Mouse (Mus musculus) ovary, postnatal 36 days (tissue): ENCODE measurements around the gene Sf3b5.
"Not testable (repeated sequence)": the region's sequence is repeated elsewhere in the genome, so short reads cannot be mapped to it uniquely, and the experiment has no call there.

Experiments used
- DNase-seq: peaks from one replicate; pipeline ENCODE4 v3.0.0; 2022; ENCODE audit warnings: low spot score, mixed read lengths

Gene Sf3b5

GRCm38 (mm10) chr10:13007876-13008736 lies 3.0 kb downstream of the Sf3b5 start:
- DNase-seq: peak; percentile 90

- DNase-seq: no peak
These were observed 3.6 kb downstream of the Sf3b5 start for GRCm38 (mm10) chr10:13008737-13009121.

- DNase-seq: no peak
These were observed 8.9 kb downstream of the Sf3b5 start for GRCm38 (mm10) chr10:13014026-13014425.

GRCm38 (mm10) chr10:13016573-13016972 lies 11.4 kb downstream of the Sf3b5 start:
- DNase-seq: no peak

GRCm38 (mm10) chr10:13018510-13018909 lies 13.4 kb downstream of the Sf3b5 start:
- peak; percentile 36 for DNase-seq

- no peak for DNase-seq
These were observed 13.9 kb downstream of the Sf3b5 start for GRCm38 (mm10) chr10:13019026-13019425.

GRCm38 (mm10) chr10:13022103-13022502 lies 17.0 kb downstream of the Sf3b5 start:
- no peak for DNase-seq

GRCm38 (mm10) chr10:13023985-13024384 lies 18.8 kb downstream of the Sf3b5 start:
- DNase-seq: not testable (repeated sequence)

GRCm38 (mm10) chr10:13027702-13028101 lies 22.6 kb downstream of the Sf3b5 start:
- no peak for DNase-seq

GRCm38 (mm10) chr10:13028215-13028614 lies 23.1 kb downstream of the Sf3b5 start:
- DNase-seq: no peak

GRCm38 (mm10) chr10:13029416-13029815 lies 24.3 kb downstream of the Sf3b5 start:
- DNase-seq: no peak

- DNase-seq: no peak
These were observed 30.1 kb downstream of the Sf3b5 start for GRCm38 (mm10) chr10:13035270-13035669.

GRCm38 (mm10) chr10:13039637-13040174 lies 34.6 kb downstream of the Sf3b5 start:
- no peak for DNase-seq

- DNase-seq: no peak
These were observed 39.5 kb downstream of the Sf3b5 start for GRCm38 (mm10) chr10:13044659-13045058.

GRCm38 (mm10) chr10:13047816-13048215 lies 42.7 kb downstream of the Sf3b5 start:
- DNase-seq: no peak

GRCm38 (mm10) chr10:13056863-13057381 lies 51.8 kb downstream of the Sf3b5 start:
- DNase-seq: no peak
